Mouse (Mus musculus) heart, embryonic 12.5 days (tissue): ENCODE measurements at regions not wholly inside any gene's neighbourhood (a gene's known extent, or its start where the extent isn't known, plus 50 kb on each side); places are given as distances from the start of the nearest gene placed in this dataset.

Source experiments
- ATAC-seq: fragments of 200-750 bp; cut with Nextera tagmentation; 2 replicates; pipeline ENCODE4 v1.8.0; 2017; ENCODE audit warnings: moderate TSS enrichment, moderate library complexity; ENCODE audit not compliant: insufficient number of reproducible peaks, low FRiP score
- H3K27ac ChIP-seq: fragments of 300-500 bp; sonication (generic); 2 replicates; pipeline ENCODE4 v1.5.1; 2016; ENCODE audit warnings: mild to moderate bottlenecking, moderate library complexity; ENCODE audit not compliant: poor library complexity, severe bottlenecking
- H3K27me3 ChIP-seq: fragments of 300-500 bp; sonication (generic); replicated peaks from 2 replicates; pipeline ENCODE4 v1.6.1; 2016; ENCODE audit warnings: mild to moderate bottlenecking, moderate library complexity
- H3K36me3 ChIP-seq: fragments of 300-500 bp; sonication (generic); 2 replicates; pipeline ENCODE4 v1.6.1; 2016; ENCODE audit warnings: mild to moderate bottlenecking, moderate library complexity
- H3K4me1 ChIP-seq: fragments of 300-500 bp; sonication (generic); replicated peaks from 2 replicates; pipeline ENCODE4 v1.6.1; 2016; ENCODE audit warnings: mild to moderate bottlenecking
- H3K4me2 ChIP-seq: fragments of 300-500 bp; sonication (generic); 2 replicates; pipeline ENCODE4 v1.6.1; 2016; ENCODE audit warnings: mild to moderate bottlenecking, moderate library complexity
- H3K4me3 ChIP-seq: fragments of 300-500 bp; sonication (generic); 2 replicates; pipeline ENCODE4 v1.5.1; 2016; ENCODE audit warnings: mild to moderate bottlenecking
- H3K9ac ChIP-seq: fragments of 300-500 bp; sonication (generic); 2 replicates; pipeline ENCODE4 v1.6.1; 2016; ENCODE audit warnings: mild to moderate bottlenecking, moderate library complexity
- H3K9me3 ChIP-seq: fragments of 300-500 bp; sonication (generic); replicated peaks from 2 replicates; pipeline ENCODE4 v1.6.1; 2016; ENCODE audit warnings: mild to moderate bottlenecking, moderate library complexity
- WGBS: fragments of 180-500 bp; shearing (Covaris S2); methylation state at CpG from one replicate; pipeline ENCODE4 v1.1.7; 2016; 5-methylcytosine and 5-hydroxymethylcytosine counted together

DNA sequence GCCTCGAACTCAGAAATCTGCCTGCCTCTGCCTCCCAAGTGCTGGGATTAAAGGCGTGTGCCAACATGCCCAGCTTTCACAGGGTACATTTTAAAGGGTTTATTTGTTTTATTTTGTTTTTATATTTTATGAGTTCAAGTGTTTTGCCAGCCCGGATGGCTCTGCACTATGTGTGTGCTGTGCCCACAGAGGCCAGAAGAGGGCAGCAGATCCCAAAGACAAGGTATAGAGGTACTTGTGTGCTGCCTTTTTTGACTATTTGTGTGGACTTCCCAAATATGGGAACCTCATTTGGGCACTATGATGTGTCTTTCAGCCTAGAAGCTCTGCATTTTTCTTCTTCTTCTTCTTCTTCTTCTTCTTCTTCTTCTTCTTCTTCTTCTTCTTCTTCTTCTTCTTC, 176.4 kb upstream of the Azi2 start:
- Histone ChIP-seq H3K36me3 (no peaks in the 10 kb centered on the region), H3K27ac (no peak overlapping the region), H3K4me3 (no peak overlapping the region), H3K4me2 (no peak overlapping the region), H3K9ac (no peak overlapping the region), H3K9me3 (peaks cover 9% of the 10 kb centered on the region; the same call in 1 of the 2 replicates), H3K4me1 (no peaks in the 10 kb centered on the region; the same call in 1 of the 2 replicates), H3K27me3 (no peaks in the 10 kb centered on the region)
- 77% methylated on average over 3 of the region's 3 CpGs for WGBS
- ATAC-seq, result no peak

DNA sequence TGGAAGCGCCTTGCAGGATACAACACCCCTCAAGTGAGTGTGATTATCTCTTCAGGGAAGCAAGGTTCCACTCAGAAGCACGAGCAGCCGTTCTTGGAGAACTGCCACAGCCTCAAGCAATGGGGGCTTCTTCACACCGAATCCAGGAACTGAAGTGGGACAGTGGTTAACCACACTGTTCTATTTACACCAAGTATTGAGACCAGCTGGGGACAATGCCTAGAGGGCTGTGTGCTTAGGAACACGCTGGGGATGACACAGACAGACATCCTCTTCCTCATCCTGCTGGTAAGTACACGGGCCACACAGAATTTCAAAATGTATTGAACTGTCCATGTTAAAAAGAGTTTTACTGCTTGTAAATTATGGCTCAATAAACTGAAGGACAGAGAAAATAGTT, 177.0 kb upstream of the Azi2 start:
- no peak for ATAC-seq
- no peaks in the 10 kb centered on the region for H3K36me3 ChIP-seq
- 80% methylated on average over 6 of the region's 6 CpGs for WGBS

DNA sequence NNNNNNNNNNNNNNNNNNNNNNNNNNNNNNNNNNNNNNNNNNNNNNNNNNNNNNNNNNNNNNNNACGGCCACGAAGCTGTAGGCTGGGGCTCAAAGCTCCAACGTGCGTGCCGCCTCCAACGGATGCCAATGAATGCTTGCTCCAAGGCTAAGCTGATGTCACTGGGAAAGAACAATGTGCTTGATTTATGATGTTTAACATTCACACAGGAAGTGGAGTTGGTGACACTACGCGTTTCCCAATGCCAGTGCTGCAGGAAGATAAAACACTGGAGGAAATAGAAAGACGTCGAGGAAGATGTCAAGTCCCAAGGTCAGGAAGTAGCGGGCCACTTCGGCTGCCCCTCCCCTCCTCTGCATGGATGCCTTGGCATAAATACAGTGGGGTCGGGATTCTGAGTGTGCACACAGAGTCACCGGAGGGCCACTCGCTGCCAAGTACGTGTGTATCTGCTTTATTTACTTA, 180.7 kb upstream of the Azi2 start:
- Histone ChIP-seq H3K36me3 (no peaks in the 10 kb centered on the region), H3K9me3 (0 out of 2 replicates have a peak, but pooled peaks cover 2% of the 10 kb centered on the region), H3K9ac (no peak overlapping the region), H3K4me1 (no peaks in the 10 kb centered on the region; the same call in 1 of the 2 replicates), H3K4me3 (no peak overlapping the region), H3K27me3 (no peaks in the 10 kb centered on the region), H3K27ac (no peak overlapping the region), H3K4me2 (no peak overlapping the region)
- WGBS, result 61% methylated on average over 16 of the region's 16 CpGs
- ATAC-seq, result no peak

More for the DNA sequence above, 177.0 kb upstream of the Azi2 start:
- no peaks in the 10 kb centered on the region for H3K27me3 ChIP-seq
- H3K27ac ChIP-seq, result no peak overlapping the region
- no peaks in the 10 kb centered on the region; the same call in 1 of the 2 replicates for H3K4me1 ChIP-seq
- H3K9ac ChIP-seq, result no peak overlapping the region
- H3K4me3 ChIP-seq, result no peak overlapping the region
- H3K9me3 ChIP-seq, result peaks cover 9% of the 10 kb centered on the region; the same call in 1 of the 2 replicates
- H3K4me2 ChIP-seq, result no peak overlapping the region

DNA sequence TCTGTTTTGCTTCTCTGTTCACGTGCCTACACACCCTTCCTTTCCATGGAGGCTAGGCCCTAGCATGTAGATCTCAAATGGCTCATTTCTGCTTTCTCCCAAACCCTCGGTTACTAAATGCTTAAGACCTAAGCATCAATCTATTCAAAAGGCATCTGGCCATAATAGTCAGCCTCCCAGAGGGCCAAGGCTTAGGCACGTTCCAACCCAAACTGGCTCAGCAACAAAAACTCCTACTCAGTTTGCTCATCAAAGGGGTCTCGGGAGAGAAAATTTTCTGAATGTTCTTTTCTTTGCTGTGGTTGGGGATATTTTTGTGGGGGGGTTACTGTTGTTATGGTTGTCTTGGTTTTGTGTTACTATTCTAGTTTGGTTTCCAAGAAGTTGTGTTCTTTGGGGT, 196.8 kb upstream of the Azi2 start:
- 72% methylated on average over 4 of the region's 4 CpGs for WGBS
- ATAC-seq, result no peak
- Histone ChIP-seq H3K4me3 (no peak overlapping the region), H3K9me3 (no peaks in the 10 kb centered on the region), H3K4me2 (no peak overlapping the region), H3K27me3 (no peaks in the 10 kb centered on the region), H3K27ac (no peak overlapping the region), H3K36me3 (no peaks in the 10 kb centered on the region), H3K9ac (no peak overlapping the region), H3K4me1 (no peaks in the 10 kb centered on the region)

DNA sequence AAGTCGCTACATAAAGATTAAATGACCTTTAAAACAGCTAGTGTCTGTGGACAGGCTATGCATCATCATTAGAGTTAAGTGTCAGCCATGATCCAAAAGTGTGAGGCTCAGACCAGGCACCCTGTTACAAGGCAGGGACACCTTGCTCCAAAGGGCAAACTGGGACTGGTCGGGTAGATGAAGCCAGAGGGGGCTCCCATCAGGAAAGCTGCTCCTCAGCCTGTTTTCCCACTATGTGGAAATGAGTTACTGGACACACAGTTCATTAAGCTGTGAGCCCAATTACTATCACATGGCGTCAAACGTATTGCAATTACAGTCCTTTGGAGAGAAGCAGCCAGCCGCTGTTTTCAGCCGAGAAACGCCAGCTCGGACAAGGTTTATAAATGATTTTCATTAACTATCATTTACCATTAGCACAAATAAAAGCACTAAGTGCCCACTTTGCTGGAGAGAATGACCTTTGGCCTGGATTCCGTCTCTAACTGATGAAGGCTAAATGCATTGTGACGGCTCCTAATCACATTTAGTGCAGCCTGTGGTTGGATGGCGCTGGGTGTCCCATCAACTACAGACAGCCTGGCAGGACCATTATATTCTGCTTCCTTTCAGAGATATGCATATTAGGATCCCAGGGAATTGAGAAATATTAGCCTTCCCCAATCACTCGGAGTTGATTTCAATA, 203.5 kb upstream of the Azi2 start:
- Histone ChIP-seq H3K36me3 (no peaks in the 10 kb centered on the region), H3K4me3 (no peak overlapping the region), H3K9ac (no peak overlapping the region), H3K4me2 (no peak overlapping the region), H3K27me3 (no peaks in the 10 kb centered on the region), H3K4me1 (no peaks in the 10 kb centered on the region), H3K9me3 (0 out of 2 replicates have a peak, but pooled peaks cover 4% of the 10 kb centered on the region), H3K27ac (no peak overlapping the region)
- no peak for ATAC-seq
- WGBS, result 66% methylated on average over 12 of the region's 12 CpGs

DNA sequence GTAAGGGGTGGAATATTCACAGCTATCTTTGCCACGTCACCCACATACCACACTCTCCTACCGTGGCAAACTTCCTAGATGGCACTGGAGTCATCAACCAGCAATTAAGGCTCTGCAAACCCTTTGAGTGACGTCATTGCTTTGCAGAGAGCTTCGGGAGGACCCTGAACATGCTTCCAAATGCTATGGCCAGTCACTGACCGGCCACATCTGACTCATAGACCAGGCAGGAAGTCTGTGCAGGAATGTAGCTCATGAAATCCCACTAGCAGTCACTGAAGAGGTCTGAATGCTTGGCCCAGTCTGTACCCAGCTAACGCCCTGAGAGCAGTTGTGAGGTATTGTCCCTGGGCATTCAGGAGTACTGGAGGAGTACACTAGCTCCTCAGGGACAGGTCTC, 203.9 kb upstream of the Rbms3 start:
- no peaks in the 10 kb centered on the region for H3K27me3 ChIP-seq
- 0 out of 2 replicates have a peak, but pooled peaks cover 8% of the 10 kb centered on the region for H3K9me3 ChIP-seq
- H3K27ac ChIP-seq, result no peak overlapping the region
- H3K4me1 ChIP-seq, result no peaks in the 10 kb centered on the region
- 61% methylated on average over 6 of the region's 6 CpGs for WGBS
- no peaks in the 10 kb centered on the region for H3K36me3 ChIP-seq
- H3K4me3 ChIP-seq, result no peak overlapping the region
- no peak overlapping the region for H3K9ac ChIP-seq
- ATAC-seq, result no peak
- H3K4me2 ChIP-seq, result no peak overlapping the region

DNA sequence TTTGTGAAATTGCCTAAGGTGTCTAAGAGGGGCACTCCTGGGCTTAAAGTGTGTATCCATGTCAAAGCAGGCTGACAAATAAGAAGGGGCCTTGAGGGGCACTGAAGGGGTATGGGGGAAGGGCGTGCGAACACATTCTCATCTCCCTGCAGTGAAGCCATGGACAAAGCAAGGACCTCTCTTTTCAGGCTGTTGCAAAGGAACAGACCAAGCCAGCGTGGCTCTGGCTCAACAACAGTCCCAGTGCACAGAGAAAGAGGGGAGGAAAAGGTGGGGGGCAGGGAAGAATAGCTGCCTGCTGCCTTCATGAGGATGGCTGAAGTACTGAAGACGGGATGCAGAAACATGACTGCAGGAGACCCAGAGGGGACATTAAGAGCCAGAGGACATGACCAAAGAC, 184.9 kb upstream of the Rbms3 start:
- Histone ChIP-seq H3K4me3 (no peak overlapping the region), H3K27ac (no peak overlapping the region), H3K36me3 (no peaks in the 10 kb centered on the region), H3K9ac (no peak overlapping the region), H3K4me1 (no peaks in the 10 kb centered on the region), H3K27me3 (no peaks in the 10 kb centered on the region), H3K9me3 (no peaks in the 10 kb centered on the region), H3K4me2 (no peak overlapping the region)
- WGBS, result 60% methylated on average over 4 of the region's 4 CpGs
- ATAC-seq, result no peak

DNA sequence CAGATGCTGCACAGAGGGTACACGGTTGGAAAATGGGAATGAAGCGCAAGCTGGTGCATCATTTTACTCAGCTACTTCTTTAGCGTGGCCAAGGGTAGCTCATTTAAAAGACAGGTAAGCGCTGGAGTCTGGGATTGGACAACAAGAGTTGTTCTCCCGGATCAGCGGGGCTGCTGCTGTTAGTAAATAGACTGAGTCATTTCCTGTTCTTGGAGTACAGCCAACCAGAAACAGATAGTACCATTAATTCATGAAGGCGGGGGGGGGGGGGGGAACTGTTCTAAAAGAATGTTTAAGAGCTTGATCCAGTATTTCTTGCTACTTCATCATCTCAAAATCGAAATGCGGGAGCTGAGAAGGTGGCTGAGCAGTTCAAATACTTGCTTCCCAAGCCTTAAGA, 183.5 kb upstream of the Rbms3 start:
- WGBS, result 77% methylated on average over 9 of the region's 9 CpGs
- H3K9ac ChIP-seq, result no peak overlapping the region
- ATAC-seq, result no peak

DNA sequence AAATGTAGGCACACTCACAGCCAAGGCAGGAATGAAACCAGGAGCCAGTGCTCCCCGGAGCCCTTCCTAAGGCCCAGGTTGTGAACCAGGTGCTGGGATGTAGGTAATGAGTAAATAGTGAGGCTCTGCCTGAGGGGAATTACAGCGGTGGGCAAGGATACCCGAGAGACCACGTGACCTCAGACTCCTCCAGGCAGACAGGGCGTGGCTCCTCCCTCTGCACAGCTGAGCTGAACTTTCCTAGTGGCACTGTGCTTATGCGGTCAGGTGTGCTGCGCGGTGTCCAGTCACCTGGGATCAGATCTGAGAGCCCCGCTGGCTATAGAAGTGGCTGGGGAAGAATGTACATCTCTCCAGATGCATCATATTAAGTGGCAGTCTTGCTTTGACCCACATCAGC, 176.1 kb upstream of the Rbms3 start:
- no peaks in the 10 kb centered on the region for H3K27me3 ChIP-seq
- ATAC-seq, result no peak
- no peak overlapping the region for H3K4me2 ChIP-seq
- no peaks in the 10 kb centered on the region for H3K4me1 ChIP-seq
- no peak overlapping the region for H3K4me3 ChIP-seq
- H3K9me3 ChIP-seq, result no peaks in the 10 kb centered on the region
- no peak overlapping the region for H3K9ac ChIP-seq
- 81% methylated on average over 9 of the region's 9 CpGs for WGBS
- no peak overlapping the region for H3K27ac ChIP-seq
- no peaks in the 10 kb centered on the region for H3K36me3 ChIP-seq

More for the DNA sequence above, 183.5 kb upstream of the Rbms3 start:
- no peak overlapping the region for H3K27ac ChIP-seq
- no peaks in the 10 kb centered on the region for H3K27me3 ChIP-seq
- H3K4me2 ChIP-seq, result no peak overlapping the region
- H3K4me1 ChIP-seq, result no peaks in the 10 kb centered on the region
- H3K36me3 ChIP-seq, result no peaks in the 10 kb centered on the region
- H3K4me3 ChIP-seq, result no peak overlapping the region
- H3K9me3 ChIP-seq, result no peaks in the 10 kb centered on the region

DNA sequence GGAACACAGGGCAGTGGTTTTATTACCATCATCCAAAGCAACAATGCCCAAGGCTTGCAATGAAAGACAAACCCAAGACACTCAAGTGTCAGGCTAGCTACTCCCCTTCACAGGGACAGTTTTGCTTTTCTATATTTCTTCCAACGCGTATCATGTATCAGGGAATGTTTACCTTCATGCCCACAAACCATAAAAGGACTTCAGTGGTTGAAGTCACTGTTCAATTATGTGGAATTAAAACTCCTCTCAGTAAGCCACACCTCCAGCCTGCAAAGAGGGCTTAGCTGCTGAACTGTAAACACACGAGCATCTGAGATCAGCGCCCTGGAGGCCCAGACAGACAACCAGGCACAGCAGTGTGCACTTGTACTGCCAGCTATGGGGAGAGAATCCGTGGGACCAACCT, 154.5 kb upstream of the Rbms3 start:
- H3K27ac ChIP-seq, result no peak overlapping the region
- no peaks in the 10 kb centered on the region for H3K9me3 ChIP-seq
- no peaks in the 10 kb centered on the region for H3K36me3 ChIP-seq
- no peak overlapping the region for H3K4me3 ChIP-seq
- WGBS, result 74% methylated on average over 5 of the region's 5 CpGs
- no peak overlapping the region for H3K9ac ChIP-seq
- no peaks in the 10 kb centered on the region for H3K4me1 ChIP-seq
- H3K27me3 ChIP-seq, result no peaks in the 10 kb centered on the region
- no peak overlapping the region for H3K4me2 ChIP-seq
- no peak for ATAC-seq

DNA sequence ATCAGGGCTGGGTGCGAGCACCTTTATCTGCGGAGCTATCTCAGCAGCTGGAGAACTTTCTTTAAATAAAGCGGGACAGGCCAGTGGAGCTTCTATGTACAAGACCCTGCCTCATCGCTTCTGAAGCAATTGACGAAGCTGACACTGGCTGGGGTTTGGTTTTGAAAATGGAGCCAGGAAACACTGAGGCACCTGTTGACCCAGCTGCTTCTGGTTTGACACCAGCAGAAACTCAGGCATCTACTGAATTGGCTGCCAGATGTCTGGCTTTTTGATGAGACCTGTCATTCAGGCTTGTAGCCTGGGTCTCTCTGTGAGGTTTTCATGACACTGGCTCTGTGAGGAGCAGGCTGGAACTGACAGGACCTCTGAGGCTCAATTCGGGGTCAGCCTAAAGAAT, 124.9 kb upstream of the Rbms3 start:
- Histone ChIP-seq H3K4me3 (no peak overlapping the region), H3K9me3 (no peaks in the 10 kb centered on the region), H3K27ac (no peak overlapping the region), H3K4me2 (no peak overlapping the region), H3K36me3 (no peaks in the 10 kb centered on the region), H3K4me1 (no peaks in the 10 kb centered on the region), H3K9ac (no peak overlapping the region), H3K27me3 (no peaks in the 10 kb centered on the region)
- WGBS, result 79% methylated on average over 6 of the region's 6 CpGs
- no peak for ATAC-seq

DNA sequence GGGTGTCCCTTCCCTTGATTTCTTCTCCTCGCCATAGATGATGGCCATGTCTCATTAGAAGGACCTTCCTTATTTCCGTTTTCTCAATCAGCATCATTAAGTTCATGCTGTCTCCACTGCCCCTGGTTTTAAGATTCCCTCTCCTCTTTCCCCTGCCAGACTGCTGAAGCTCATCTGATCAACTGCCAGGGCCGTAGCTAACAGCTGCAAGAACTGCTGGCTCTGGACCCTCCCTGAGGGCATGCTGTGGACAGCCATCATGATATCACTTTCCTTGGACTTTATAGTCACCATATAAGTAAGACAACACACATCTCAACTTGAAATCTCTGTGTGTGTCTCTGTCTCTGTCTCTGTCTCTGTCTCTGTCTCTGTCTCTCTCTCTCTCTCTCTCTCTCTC, 123.8 kb upstream of the Rbms3 start:
- 63% methylated on average over 3 of the region's 3 CpGs for WGBS
- H3K4me3 ChIP-seq, result no peak overlapping the region
- H3K9me3 ChIP-seq, result no peaks in the 10 kb centered on the region
- no peaks in the 10 kb centered on the region for H3K36me3 ChIP-seq
- H3K27me3 ChIP-seq, result no peaks in the 10 kb centered on the region
- no peak for ATAC-seq
- no peaks in the 10 kb centered on the region for H3K4me1 ChIP-seq
- H3K9ac ChIP-seq, result no peak overlapping the region
- no peak overlapping the region for H3K4me2 ChIP-seq
- H3K27ac ChIP-seq, result no peak overlapping the region
